Mouse (Mus musculus) ES-E14 (cell line): ENCODE measurements around the gene Slco2a1.

ENCODE experiments used
- CHD2 ChIP-seq: IDR thresholded peaks from 2 replicates; pipeline ENCODE4 v1.6.1; 2014; ENCODE audit warnings: mild to moderate bottlenecking, low read depth, low read length, inconsistent platforms
- ZC3H11A ChIP-seq: IDR thresholded peaks from 2 replicates; pipeline ENCODE4 v1.6.1; 2012; ENCODE audit warnings: low read depth, mild to moderate bottlenecking, inconsistent platforms, low read length, borderline replicate concordance

DNA sequence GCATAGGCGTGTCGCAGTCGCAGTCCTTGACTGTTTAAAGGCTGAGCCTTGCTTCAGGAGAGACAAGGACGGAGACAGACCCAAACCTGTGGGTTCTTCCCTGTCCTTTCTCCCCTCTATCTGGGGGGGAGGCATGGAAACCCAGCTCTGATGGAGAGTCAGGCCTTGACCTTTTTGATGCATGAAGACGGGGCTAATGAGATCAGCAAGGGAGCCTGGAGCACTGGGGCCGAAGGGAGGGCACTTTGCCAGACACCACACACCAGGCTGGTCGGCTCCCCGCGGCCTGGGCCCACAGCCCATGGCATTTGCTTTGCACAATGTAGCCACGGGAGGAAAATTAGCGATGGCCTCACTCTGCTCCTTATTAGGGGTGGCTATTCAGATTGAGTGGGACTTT is 66.5 kb downstream of the Slco2a1 start:
- TF ChIP-seq CHD2 (no peak), ZC3H11A (no peak)
